Mouse (Mus musculus): ENCODE results near the gene B9d2.
A peak's percentile ranks its signal among the peaks of the same experiment; 100 is the strongest.

Gene B9d2

DNA sequence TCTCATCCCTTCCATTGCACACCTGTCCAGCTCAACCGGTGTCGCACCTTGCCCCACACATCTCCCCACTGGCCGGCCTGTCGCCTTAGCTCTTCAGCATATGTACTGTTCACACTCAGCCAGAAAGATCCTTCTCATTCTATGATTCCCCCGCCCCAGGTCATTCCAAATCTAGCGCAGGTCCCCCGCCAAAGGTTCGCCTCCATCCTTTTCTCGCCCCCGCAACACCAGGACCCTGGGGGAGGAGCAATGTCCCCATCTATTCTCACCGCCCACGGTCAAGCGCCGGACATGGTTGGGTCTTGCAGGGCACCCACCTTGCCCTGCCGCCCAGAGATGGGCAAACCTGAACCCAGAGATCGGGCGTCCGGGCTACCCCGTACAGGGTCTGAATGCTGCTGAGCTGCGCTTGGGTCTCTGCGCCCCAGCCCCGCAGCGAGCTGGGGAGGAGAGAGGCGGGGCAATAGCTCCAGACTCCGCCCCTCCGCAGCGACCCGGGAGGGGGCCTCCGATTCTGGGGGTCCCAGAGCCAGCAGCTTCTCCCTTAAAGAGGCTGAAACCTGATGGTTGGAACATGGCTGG lies 5.8 kb upstream of the B9d2 start, which contains the start of gene Tmem91:
TSS of gene Tmem91 (minus strand) at position 448 of the 582 bp plus-strand sequence.
- DNase-seq, result peak; percentile 50

DNA sequence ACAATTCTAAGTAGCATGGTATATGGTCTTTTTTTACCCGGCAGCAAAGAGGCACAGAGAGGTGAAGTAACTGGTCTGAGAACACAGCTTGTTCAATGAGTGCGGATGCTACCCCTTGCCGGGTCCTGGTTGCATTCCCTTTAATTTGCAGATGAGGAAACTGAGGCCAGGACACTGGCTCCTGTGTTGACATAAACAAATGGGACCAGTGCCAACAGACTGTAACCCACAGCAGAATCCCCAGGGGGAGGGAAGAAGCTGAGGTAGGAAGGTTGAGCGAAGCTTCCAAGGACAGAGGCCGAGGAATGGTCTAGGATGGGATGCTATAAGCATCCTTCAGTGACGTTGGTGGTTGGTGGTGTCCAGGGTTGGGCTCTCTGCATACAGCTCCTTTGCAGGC lies 5.2 kb upstream of the B9d2 start:
- DNase-seq, result no peak

DNA sequence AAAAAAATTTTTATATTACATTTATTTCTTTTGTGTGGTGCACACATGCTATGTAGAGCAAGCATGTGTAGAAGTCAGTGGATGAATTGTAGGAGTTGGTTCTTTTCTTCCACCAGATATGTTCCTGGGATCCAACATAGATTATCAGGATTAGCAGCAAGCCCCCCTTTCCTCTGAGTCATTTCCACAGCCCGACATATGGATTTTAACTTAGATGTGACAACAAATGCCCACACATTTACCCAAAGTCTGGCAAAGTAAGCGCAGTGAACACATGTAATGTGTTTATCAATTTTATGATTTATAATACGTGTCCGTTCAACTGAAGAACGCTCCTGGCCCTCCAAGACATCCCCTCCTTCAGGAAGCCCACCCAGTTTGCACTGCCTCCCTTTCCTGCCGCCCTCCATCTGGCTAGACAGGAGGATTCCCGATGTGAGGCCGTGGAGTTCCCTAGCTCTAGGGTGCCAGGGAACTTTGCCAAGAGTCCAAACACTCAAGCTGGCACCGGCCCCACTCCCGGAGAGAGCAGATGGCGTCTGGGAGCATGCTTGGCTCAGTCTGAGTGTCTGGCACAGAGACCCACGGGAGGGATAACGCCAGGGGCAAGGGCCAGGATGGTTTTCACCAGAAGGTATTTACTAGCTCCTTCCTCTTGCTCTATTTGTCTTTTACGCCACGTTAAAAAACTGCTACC lies 4.3 kb upstream of the B9d2 start:
- no peak for DNase-seq

DNA sequence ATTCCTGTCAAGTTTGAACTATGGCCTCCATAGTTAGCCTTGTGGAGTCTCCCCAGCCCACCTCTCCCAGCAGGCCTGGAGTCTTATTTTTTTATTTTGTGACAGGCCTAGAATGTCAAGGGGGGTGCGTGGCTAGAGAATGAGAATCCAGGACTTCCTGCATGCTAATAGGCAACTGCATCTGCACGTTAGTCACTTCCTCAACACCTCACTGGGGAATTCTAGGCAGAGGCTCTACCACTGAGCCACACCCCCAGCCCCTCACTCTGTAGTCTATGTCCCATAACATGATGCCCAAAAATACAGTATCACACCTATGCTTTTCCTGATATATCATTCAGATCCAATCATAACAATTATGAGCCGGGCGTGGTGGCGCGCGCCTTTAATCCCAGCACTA lies 3.6 kb upstream of the B9d2 start:
- DNase-seq, result no peak

DNA sequence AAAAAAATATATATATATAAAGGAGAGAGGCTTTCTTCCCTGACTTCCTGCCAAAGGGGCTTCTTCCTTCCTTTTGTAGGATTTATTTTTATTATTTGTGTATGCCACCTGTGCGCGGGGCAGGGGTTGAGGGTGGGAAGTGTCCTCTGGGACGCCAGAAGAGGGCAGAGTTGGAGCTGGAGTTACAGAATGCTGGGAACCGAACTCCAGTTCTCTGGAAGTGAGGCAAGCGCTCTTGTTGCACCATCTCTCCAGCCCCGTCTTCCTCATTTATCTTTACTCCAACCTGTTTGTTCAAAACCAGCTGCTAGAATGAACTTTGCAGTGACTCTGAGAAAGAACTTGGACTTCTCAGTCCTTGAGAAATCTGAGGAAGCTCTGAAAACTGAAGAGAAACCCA lies 609 bp upstream of the B9d2 start:
- DNase-seq, result peak; percentile 51

DNA sequence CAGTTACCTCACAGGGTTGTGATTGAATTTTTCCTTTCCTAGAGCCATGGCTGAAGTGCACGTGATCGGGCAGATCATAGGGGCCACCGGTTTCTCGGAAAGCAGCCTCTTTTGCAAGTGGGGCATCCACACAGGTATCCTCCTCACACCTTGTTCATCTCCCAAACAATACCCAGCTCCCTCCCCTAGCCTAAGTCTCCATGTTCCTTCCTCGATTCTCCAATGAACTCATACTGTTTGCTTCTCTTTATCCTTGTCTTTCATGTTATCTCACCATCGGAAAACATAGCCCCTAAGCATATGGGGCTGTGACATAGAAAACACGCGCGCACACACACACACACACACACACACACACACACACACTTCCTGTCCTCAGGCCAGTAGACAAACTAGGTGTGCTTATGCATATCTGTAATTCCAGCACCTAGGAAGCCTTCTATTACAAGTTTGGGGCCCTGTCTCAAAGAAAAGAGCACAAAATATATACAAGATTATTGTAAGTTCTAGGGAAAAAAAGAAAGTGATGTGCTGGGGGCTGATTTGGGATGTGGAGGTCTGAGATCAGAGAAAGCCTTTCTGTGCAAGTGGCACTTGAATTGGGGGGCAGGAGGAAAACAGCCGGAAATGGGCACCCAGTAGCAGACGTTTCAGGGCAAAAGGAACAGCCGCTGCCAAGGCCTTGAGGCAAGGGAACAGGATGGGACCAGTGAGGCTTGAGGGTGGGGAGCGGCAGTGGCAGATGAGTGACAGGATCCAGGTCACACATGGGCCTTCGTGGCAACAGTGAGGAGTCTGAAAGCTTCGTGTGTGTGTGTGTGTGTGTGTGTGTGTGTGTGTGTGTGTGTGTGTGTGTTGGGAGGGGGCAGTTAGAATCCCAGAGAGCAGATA lies 1.0 kb downstream of the B9d2 start:
- peak; percentile 77 for DNase-seq

DNA sequence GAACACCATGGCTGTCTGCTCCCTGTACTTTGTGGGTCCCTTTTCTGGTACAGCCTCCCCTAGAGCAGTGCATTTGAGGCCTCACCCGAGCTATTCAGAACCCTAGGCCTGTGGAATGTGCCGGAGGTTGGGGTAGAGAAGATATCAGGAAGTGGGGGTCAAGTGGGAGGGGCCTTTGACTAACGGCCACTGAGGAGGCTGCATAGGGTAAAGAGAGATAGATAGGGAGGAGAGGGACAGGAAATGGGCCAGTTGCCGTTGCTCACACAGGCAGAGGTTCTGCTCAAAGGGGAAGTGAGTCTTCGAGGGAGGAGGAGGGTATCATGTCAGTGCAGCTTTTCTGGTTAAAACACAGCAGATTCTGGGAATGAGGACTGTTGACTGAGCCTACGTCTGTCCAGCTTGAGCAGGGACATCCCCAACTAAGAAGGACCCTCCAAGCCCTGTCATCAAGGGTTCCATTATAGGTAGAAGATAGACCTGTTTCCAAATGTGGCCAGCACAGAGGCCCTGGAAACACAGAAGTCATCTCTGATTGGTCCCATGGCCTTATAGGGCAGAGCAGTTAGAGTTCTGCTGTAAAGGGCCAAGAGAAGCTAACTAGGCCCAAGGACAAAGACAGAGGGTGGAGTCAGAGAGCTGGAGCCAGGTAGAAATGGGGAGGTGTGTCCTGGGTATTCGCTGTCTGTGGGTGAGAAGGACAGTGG lies 3.0 kb downstream of the B9d2 start:
- peak; percentile 75 for DNase-seq

DNA sequence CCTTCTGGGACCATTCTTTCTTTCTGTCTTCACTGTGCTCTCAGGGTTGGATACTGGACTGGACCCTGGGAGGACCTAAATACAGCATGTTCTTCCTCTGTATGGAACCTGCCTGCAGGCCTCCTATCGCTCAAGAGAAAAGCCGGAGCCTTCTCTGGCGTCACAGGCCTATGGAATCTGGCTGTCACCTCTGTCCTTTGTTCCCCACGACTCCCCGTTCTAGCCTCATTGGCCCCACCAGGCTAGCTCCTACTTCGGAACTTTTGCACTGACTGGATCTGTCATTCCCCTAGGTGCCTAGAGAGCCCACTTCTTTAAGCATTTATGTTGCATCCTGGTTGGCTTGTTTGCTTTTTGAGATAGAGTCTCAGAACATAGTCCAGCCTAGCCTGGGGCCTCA lies 4.1 kb downstream of the B9d2 start:
- DNase-seq, result no peak

DNA sequence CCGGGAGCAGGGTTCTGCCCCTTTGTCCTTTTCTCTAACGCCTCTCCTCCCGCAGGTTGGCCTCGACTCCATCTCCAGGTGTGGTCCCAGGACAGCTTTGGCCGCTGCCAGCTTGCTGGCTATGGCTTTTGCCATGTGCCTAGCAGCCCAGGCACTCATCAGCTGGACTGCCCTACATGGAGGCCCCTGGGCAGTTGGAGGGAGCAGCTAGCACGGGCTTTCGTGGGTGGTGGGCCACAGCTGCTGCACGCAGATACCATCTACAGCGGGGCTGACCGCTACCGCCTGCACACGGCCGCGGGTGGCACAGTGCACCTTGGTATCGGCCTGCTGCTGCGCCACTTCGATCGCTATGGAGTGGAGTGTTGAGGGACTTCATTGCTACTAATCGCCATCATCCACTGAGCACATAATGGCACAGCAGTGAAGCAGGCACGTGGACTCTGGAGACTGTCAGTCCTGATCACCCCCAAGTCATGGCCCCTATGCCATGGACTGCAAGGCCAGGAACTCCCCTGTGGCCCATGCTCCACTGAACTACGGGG lies 5.4 kb downstream of the B9d2 start:
- peak; percentile 35 for DNase-seq

DNA sequence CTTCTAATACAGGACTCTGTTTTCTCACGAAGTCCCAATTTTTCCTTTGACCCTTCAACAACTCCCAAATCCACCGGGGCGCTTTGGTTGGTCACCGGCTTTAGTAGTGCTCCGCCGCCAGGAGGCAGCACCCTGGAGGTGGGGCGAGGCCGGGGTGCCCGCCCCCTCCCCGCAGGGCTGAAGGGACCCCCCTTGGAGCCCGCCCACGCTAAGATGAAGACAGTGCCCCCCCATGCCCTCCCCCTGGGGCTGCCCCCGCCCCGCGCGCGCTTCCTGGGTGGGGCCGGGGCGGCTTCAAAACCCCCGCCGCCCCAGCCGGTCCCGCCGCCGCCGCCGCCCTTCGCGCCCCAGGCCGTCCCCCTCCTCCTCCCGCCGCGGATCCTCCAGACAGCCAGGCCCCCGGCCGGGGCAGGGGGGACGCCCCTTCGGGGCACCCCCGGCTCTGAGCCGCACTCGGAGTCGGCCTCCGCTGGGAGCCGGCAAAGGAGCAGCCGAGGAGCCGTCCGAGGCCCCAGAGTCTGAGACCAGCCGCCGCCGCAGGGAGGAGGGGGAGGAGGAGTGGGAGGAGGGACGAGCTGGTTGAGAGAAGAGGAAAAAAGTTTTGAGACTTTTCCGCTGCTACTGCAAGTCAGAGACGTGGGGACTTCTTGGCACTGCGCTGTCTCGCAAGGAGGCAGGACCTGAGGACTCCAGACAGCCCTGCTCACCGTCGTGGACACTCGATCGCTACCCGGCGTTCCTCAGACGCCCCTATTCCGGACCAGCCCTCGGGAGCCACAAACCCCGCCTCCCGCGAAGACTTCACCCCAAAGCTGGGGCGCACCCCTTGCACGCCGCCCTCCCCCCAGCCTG lies 6.3 kb downstream of the B9d2 start, which contains the start of gene Tgfb1:
TSS of gene Tgfb1 (plus strand) at position 323 of the 852 bp plus-strand sequence.
- peak; percentile 95 for DNase-seq

DNA sequence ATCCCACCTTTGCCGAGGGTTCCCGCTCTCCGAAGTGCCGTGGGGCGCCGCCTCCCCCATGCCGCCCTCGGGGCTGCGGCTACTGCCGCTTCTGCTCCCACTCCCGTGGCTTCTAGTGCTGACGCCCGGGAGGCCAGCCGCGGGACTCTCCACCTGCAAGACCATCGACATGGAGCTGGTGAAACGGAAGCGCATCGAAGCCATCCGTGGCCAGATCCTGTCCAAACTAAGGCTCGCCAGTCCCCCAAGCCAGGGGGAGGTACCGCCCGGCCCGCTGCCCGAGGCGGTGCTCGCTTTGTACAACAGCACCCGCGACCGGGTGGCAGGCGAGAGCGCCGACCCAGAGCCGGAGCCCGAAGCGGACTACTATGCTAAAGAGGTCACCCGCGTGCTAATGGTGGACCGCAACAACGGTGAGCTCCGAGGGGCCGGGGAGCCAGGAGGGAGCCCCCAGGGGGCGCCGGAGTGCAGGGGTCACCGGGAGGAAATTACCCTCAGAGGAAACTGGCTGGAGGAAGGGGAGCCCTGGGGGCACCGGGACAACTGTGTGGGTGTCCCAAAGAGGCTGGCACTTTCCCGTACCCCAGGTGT lies 7.3 kb downstream of the B9d2 start:
- peak; percentile 89 for DNase-seq

DNA sequence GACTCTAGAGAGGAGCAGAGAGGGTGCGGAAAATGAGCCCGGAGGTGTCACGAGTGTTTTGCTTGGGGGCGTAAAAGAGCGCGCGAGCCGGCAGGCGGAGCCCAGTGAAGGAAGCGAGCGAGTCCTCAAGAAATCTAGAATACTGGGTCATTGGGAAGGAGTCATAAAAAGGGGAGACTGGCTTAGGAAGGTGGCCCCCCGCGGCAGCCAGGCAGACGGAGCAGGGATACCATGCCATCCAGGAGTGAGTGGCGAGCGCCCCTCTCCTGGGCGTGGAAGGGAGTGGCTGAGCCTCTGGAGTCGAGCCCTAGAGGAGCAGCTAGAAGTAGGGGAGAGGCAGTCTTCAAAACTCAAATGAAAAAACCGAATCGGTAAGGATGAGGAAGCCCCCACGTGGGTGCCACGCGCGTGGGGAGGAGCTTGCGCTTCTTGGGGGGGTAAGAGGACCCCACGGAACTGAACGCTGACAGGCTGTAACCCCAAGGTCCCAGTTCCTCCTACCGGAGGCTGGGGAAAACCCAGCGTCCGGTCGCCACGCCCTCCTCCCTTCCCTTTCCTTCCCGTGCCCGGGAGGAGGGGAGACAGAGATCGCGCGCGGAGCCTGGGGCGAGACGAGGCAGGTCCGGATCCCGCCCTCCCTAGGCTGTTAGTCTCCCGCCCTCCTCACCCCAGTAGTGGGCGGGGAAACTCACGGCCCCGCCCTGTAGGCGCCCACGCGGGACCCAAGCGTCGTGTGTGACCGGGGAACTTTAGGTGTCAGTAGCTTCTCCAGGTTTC lies 8.4 kb downstream of the B9d2 start:
- DNase-seq, result peak; percentile 85

DNA sequence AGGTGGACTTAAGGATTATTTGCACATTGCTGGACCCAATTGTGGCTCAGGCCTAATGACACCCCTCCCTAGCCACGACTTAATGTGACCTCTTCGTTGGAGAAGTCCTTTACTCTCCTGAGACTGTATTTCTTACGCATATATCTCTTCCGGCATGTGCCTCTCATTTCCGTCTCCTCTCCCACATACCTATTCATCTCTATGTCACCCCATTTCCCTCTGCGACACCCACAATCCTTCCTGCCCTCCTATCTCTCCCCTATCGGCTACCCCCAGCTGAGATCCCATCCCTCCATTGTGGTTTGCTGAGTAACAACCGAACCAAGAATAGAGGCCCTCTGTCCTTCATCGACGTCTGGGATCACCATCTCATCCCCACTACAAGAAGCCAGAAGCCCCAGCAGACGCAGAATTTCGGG lies 9.0 kb downstream of the B9d2 start:
- DNase-seq, result peak; percentile 48

DNA sequence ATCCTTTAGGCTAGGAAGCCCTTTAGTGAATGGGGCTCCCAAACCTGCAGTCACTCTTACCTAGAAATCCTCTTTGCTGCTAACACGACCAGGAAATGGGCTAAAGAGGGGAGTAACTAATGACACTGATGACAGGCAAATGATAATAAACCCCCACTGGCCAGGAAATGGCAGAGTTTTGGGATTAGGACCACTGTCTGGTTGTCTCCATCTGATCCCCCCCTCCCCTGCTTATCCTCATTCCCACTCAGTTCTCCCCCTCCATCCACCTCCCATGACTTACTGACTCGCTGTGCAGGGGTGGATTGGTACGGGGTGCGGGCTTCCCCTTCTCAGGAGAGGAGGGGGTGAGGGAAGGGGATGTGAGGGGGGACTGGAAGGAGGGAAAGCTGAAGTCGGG lies 9.5 kb downstream of the B9d2 start:
- DNase-seq, result no peak

DNA sequence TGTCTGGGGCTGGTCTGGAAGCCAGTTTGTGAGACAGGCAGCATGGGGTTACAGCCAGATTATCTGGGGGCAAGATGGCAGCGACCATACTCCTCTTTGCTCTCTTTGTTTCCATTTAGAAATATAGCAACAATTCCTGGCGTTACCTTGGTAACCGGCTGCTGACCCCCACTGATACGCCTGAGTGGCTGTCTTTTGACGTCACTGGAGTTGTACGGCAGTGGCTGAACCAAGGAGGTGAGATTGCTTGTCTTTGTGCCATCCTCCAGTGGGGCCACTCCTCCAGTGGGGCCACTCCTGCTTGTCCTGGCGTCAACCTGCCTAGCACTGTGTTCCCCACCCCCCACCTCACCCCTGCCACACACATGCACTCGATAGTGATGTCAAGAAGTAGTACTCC lies 13.5 kb downstream of the B9d2 start:
- DNase-seq, result no peak

DNA sequence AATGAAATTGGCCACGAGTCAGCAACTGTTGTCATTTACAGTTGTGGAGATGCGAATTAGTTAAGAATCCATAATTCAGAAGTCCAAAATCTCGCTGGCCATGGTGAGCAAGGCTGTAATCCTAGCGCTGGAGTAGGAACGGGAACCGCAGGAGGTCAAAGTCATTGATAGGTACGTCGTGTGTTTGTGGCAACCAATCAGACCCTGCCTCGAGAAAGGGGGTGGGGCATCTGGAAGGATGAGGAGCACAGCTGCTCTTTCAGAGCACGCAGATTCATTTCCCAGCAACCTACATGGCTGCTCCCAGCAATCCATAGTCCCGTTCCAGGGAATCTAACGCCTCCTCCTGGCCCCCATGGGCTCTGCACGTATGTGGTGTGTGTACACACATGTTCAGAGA lies 19.3 kb downstream of the B9d2 start:
- no peak for DNase-seq

DNA sequence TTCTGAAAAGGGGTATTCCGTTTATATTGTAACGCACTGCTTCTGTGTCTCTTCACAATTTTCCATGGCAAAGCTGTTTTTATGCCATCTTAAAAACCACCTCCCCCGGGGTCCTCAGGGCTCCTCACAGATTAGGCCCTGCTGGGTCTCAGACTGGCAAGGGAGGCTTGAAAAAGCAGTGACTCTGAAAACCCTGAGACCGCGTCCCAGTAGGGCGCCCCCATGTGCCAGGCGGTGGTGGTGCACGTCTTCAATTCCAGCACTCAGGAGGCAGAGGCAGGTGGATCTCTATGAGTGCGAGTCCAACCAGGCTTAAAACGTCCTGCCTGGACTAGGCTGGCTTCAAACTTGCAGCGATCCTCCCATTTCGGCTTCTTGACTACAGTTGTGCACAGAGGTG lies 20.2 kb downstream of the B9d2 start:
- DNase-seq, result no peak

DNA sequence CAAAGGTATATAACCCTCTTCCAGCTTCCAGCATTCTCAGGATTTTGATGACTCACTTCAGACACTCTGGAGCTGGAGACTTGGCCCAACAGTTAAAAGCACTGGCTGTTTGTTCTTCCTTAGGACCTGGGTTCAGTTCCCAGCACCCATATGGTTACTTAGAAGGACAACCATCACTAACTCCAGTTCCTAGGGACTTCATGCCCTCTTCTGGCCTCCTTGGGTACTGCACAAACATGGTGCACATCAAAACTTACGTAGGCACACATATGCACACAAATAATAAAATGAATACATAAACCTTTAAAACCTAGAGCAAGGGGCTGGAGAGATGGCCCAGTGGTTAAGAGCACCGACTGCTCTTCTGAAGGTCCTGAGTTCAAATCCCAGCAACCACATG lies 21.8 kb downstream of the B9d2 start:
- no peak for DNase-seq

DNA sequence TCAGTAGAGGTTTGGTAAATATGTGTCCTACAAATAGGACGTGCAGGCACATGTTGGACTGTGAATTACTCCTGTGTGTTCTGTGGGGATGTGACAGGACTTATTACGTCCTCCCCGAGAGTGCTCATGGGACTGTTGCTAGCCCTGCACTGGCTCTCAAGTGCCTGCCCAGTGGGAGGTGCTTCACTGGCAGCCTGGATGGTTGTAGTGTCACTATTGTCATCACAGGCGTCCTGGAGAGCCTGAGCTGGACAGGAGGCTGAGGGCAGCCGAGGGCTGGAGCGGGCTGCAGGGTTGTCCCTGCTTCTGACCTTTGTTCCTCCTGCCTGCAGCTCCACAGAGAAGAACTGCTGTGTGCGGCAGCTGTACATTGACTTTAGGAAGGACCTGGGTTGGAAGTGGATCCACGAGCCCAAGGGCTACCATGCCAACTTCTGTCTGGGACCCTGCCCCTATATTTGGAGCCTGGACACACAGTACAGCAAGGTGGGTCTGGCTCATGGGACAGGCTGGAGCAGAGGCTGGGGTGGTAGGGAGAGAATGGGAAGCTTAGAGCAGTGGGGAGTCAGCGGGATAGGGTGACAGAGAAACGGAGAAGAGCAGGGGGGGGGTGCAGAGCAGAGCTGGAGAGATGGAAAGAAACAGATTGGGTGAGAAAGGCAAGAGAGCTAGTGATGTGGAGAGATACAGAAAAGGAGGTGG lies 23.4 kb downstream of the B9d2 start:
- DNase-seq, result no peak

Data from thymus, postnatal 14 days (tissue).